Mouse (Mus musculus) kidney, postnatal 0 days (tissue): ENCODE results near the gene Vwa3b. TPM values are rescaled to one million over a fixed set of nuclear protein-coding genes. Genes with fewer than 3 reads are reported as not detected.

Experiments
- ATAC-seq: fragments of 200-750 bp; cut with Nextera tagmentation; replicated peaks from 2 replicates; pipeline ENCODE4 v1.8.0; 2017; ENCODE audit warnings: low read depth, moderate number of reproducible peaks, moderate TSS enrichment, moderate library complexity; ENCODE audit not compliant: low FRiP score
- DNase-seq: peaks from one replicate; pipeline ENCODE4 v3.0.0-alpha.2; 2016; ENCODE audit warnings: low spot score
- H3K27ac ChIP-seq: fragments of 300-500 bp; sonication (generic); 2 replicates; pipeline ENCODE4 v1.5.1; 2014; ENCODE audit warnings: mild to moderate bottlenecking
- H3K27me3 ChIP-seq: fragments of 300-500 bp; sonication (generic); 2 replicates; pipeline ENCODE4 v1.6.1; 2014; ENCODE audit warnings: low read length, mixed read lengths; ENCODE audit not compliant: insufficient read depth
- H3K36me3 ChIP-seq: fragments of 300-500 bp; sonication (generic); 2 replicates; pipeline ENCODE4 v1.6.1; 2014; ENCODE audit warnings: low read length, mixed read lengths; ENCODE audit not compliant: insufficient read depth
- H3K4me1 ChIP-seq: fragments of 300-500 bp; sonication (generic); replicated peaks from 2 replicates; pipeline ENCODE4 v1.6.1; 2014; ENCODE audit warnings: antibody characterized with exemption, low read length, mixed read lengths; ENCODE audit not compliant: insufficient read depth
- H3K4me2 ChIP-seq: fragments of 300-500 bp; sonication (generic); 2 replicates; pipeline ENCODE4 v1.6.1; 2014; ENCODE audit warnings: mild to moderate bottlenecking, low read length, moderate library complexity, mixed read lengths
- H3K4me3 ChIP-seq: fragments of 300-500 bp; sonication (generic); replicated peaks from 2 replicates; pipeline ENCODE4 v1.5.1; 2014; ENCODE audit warnings: low read depth, low read length
- H3K9ac ChIP-seq: fragments of 300-500 bp; sonication (generic); 2 replicates; pipeline ENCODE4 v1.6.1; 2014; ENCODE audit warnings: low read depth, low read length
- H3K9me3 ChIP-seq: fragments of 300-500 bp; sonication (generic); replicated peaks from 2 replicates; pipeline ENCODE4 v1.6.1; 2016; ENCODE audit warnings: low read length, inconsistent platforms, mixed read lengths
- CTCF ChIP-seq: IDR thresholded peaks from 2 replicates; pipeline ENCODE4 v1.5.1; 2016; ENCODE audit warnings: antibody characterized with exemption, low read depth, mild to moderate bottlenecking, moderate library complexity
- WGBS: fragments of 180-500 bp; shearing (Covaris S2); extraction: QIAGEN DNeasy Blood & Tissue Kit; methylation state at CpG from one replicate; pipeline ENCODE4 v1.1.7; 2014; 5-methylcytosine and 5-hydroxymethylcytosine counted together
- polyA plus RNA-seq: library from polyadenylated mRNA; unstranded; fragments of >200 nt; fragmentation: Nextera tagmentation; extraction: Ambion mirVana; gene quantifications from 2 replicates; pipeline ENCODE4 v1.2.1, GENCODE M21; 2015

Gene Vwa3b
- polyA plus RNA-seq, result 0.15 and 0.24 TPM in 2 replicates

DNA sequence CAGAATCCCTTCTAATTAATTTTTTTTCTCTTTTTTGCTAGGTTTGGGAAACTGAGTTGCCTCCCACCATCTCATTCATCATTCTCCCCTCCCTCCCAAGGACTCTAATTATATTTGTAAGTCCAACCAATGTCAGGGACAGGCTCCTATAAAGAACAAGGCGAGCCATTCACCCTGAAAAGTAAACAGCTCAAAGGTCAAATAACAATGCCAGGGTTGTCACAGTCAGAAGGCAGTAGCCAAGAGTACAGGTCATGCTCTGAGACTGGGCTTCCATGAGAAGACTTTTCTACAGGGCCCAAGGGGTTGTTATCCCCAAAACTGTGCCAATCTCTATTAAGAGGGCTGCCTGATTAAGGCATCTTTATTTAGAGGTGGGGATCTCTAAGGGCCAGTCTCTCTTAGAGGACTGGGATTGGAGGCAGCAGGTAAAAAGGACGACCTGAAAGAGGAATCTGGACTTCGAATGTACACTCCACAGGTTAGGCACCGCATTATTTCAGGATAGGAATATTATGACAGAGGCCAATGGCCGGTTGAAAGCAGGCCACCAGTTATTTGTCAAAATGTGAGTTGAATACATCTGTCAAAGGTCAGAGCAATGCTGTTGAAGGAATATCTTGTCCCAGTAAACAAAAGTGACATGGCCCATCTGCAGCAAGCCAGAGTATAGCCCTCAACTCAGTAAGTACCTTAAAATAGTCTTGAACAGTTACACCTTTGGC lies at the start of gene Vwa3b:
Gene Vwa3b (plus strand): TSS at position 635 of the 725 bp plus-strand sequence.
- Histone ChIP-seq H3K4me2 (no peak within 1 kb of the TSS), H3K36me3 (no peaks in the 10 kb centered on the region), H3K9me3 (no peaks in the 10 kb centered on the region), H3K27me3 (no peaks in the 10 kb centered on the region), H3K4me1 (no peaks in the 10 kb centered on the region; the same call in 1 of the 2 replicates), H3K4me3 (no peak within 1 kb of the TSS), H3K27ac (no peak within 1 kb of the TSS), H3K9ac (no peak within 1 kb of the TSS)
- no peak for TF ChIP-seq CTCF
- ATAC-seq (no peak), DNase-seq (no peak)
- WGBS, result 76% methylated on average over 5 of the region's 5 CpGs

DNA sequence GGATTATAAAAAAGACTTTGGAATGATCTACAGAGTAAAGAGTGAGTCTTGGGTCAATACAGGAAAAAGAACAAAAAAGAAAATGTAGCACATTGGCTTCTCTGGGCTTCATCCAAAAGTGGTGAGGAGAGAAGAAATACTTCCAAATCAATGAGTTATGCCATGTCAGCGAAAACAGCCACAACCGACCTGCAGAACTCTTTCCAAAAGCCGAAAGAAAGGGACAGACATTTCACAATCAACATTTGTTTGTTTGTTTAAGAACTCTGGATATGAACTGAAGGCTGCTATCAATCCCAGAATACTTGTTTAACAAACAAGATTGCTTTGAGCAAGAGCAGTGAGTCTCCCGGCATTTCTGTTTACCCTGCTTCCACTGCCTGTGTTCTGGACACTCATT lies 49.6 kb upstream of the Vwa3b start:
- WGBS, result 67% methylated on average over 4 of the region's 4 CpGs
- ATAC-seq, result no peak
- Histone ChIP-seq H3K36me3 (no peaks in the 10 kb centered on the region), H3K9ac (no peak overlapping the region), H3K4me2 (no peak overlapping the region), H3K4me1 (no peaks in the 10 kb centered on the region), H3K27me3 (no peaks in the 10 kb centered on the region), H3K4me3 (no peak overlapping the region), H3K27ac (no peak overlapping the region), H3K9me3 (no peaks in the 10 kb centered on the region)
- no peak for TF ChIP-seq CTCF
- DNase-seq, result peak; percentile 39

DNA sequence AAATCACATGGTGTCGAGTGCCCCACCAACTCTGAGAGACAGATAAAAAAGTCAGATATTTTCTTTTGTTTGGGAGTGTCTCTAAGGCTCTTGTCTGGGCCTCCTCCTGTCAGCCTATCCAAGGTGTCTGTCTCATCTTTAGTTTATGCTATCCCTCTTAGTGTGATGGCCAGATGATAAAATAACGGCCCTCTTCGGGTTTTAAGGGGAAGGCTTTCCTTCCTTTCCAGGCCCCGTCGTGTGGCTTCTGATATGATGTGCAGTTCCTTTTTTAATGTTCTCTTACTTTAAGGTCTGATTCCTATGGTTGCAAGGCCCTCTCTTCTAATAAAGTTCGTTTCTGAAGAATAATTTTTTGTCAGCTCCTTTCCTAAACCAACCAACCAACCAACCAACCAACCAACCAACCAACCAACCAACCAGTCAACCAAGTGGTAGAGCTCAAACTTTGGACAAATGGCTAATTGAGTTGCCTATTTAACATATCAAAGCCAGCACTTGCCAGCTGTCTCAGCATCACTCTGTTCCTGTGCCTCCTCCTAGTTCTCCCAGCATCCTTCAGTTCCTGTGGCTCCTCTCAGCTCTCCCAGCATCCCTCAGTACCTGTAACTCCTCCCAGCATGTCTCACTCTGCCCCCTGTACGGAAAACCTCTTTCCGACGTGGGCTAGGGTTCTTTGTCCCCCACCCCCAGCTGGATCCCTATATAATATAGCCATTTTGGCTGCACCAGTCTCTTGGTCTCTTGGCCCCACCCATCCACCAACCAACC lies 44.0 kb upstream of the Vwa3b start:
- H3K9me3 ChIP-seq, result no peaks in the 10 kb centered on the region
- WGBS, result 89% methylated on average over 9 of the region's 9 CpGs
- H3K4me1 ChIP-seq, result no peaks in the 10 kb centered on the region
- no peak for TF ChIP-seq CTCF
- no peak overlapping the region for H3K4me2 ChIP-seq
- DNase-seq (no peak), ATAC-seq (no peak)
- H3K4me3 ChIP-seq, result no peak overlapping the region
- H3K27me3 ChIP-seq, result no peaks in the 10 kb centered on the region
- H3K27ac ChIP-seq, result no peak overlapping the region
- no peak overlapping the region for H3K9ac ChIP-seq
- no peaks in the 10 kb centered on the region for H3K36me3 ChIP-seq

DNA sequence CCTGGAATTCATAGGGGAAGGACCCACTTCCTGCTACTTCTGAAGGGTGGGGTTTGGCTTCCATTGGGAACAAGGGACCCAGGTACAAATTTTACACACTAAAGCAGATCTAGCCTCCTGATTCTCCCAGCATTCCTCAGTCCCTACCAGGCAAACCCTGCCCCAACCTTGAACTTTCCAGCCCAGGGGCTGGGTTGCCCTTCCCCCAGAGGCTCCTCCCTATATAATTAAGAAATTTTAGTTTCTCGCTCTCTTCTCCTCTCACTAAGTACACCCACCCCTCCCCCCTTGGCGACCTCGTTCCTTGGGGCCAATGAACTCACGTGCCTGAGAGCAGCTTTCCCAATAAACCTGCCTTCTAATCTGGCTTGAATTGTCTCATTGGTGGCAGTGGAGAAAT lies 42.6 kb upstream of the Vwa3b start:
- Histone ChIP-seq H3K9ac (no peak overlapping the region), H3K27me3 (no peaks in the 10 kb centered on the region), H3K4me1 (no peaks in the 10 kb centered on the region), H3K27ac (no peak overlapping the region), H3K36me3 (no peaks in the 10 kb centered on the region), H3K4me3 (no peak overlapping the region), H3K9me3 (no peaks in the 10 kb centered on the region), H3K4me2 (no peak overlapping the region)
- DNase-seq, result no peak
- ATAC-seq, result no peak
- 23% methylated on average over 4 of the region's 4 CpGs for WGBS
- TF ChIP-seq CTCF, result no peak

DNA sequence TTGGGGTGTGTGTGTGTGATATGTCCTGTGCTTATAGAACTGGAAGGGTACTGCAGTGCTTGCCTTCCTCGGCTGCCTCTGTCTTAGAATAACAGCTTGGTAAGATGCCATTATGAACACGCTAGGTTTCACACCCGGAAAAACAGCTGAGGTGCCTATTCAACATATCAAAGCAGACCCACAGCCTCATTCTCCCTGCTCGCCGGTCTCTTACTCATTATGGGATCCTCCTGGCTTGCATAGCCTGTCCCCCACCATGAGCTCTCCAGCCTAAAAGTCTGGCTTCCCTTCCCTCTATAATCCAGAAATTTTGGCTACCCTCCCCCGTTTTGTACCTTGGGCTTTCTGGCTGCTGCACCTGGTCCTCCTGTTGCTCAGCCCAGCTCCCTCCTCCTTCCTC lies 42.0 kb upstream of the Vwa3b start:
- H3K27me3 ChIP-seq, result no peaks in the 10 kb centered on the region
- ATAC-seq, result no peak
- H3K4me3 ChIP-seq, result no peak overlapping the region
- 28% methylated on average over 6 of the region's 6 CpGs for WGBS
- TF ChIP-seq CTCF, result no peak
- H3K4me2 ChIP-seq, result no peak overlapping the region
- H3K9ac ChIP-seq, result no peak overlapping the region
- no peaks in the 10 kb centered on the region for H3K36me3 ChIP-seq
- no peak for DNase-seq
- H3K9me3 ChIP-seq, result no peaks in the 10 kb centered on the region
- no peak overlapping the region for H3K27ac ChIP-seq
- no peaks in the 10 kb centered on the region for H3K4me1 ChIP-seq

DNA sequence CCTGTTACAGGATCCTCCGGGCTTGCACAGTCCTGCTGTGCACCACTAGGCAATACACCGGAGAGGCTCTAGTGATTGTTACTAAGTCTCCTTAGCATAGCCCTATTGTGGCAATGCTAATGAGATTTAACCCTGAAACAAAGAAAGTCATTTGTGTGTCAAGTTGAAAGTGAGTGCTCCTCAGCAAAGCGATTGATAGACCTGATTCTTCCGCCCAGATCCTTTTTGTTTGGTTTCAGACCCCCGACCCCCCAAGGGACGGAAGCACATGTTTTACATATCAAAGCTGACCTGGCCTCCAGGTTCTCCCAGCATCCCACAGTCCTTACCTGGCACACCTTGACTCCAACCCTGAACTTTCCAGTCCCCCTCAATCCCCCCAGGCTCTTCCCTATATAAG lies 40.5 kb upstream of the Vwa3b start:
- 66% methylated on average over 6 of the region's 6 CpGs for WGBS
- Histone ChIP-seq H3K4me3 (no peak overlapping the region), H3K27me3 (no peaks in the 10 kb centered on the region), H3K36me3 (no peaks in the 10 kb centered on the region), H3K4me1 (no peaks in the 10 kb centered on the region), H3K9ac (no peak overlapping the region), H3K9me3 (no peaks in the 10 kb centered on the region), H3K4me2 (no peak overlapping the region), H3K27ac (no peak overlapping the region)
- TF ChIP-seq CTCF, result no peak
- no peak for DNase-seq
- no peak for ATAC-seq
